Mouse (Mus musculus): ENCODE data around the gene Aadacl3. TPM values are rescaled to one million over a fixed set of nuclear protein-coding genes. Genes with fewer than 3 reads are reported as not detected.
A peak's percentile ranks its signal among the peaks of the same experiment; 100 is the strongest.

The Aadacl3 gene
- polyA plus RNA-seq, 2 experiments, result not detected

- Histone ChIP-seq H3K36me3 (replicated peaks; ENCODE audit: control insufficient read depth, insufficient read depth, low read depth) (no peaks in the 10 kb centered on the region), H3K27ac (no peak overlapping the region), H3K4me1 (replicated peaks; ENCODE audit: control insufficient read depth in 2 of 2, insufficient read depth in 2 of 2, low read length in 1 of 2) (no peaks in the 10 kb centered on the region), H3K4me3 (ENCODE audit: insufficient read depth in 1 of 2, low read depth in 2 of 2, low read length in 2 of 2) (no peak overlapping the region), H3K9ac (replicated peaks) (no peak overlapping the region), H3K27me3 (ENCODE audit: control insufficient read depth, insufficient read depth, low read length) (no peaks in the 10 kb centered on the region), H3K4me2 (ENCODE audit: low read depth) (no peak overlapping the region), H3K9me3 (ENCODE audit: control insufficient read depth, low read length) (no peaks in the 10 kb centered on the region)
- DNase-seq (ENCODE audit: low read depth in 3 of 3, low spot score in 3 of 3) (no peak), ATAC-seq (ENCODE audit: insufficient read depth) (no peak)
- 72% methylated on average over 5 of the region's 5 CpGs for WGBS (ENCODE audit: insufficient replicate concordance)
- TF ChIP-seq EP300 (IDR thresholded peaks at IDR 0.05; ENCODE audit: low read depth) (no peak), CTCF (IDR thresholded peaks at IDR 0.05; ENCODE audit: low read depth) (no peak)
These were observed 30.3 kb downstream of the Aadacl3 start for GRCm38 (mm10) chr4:144433216-144433615.

DNA sequence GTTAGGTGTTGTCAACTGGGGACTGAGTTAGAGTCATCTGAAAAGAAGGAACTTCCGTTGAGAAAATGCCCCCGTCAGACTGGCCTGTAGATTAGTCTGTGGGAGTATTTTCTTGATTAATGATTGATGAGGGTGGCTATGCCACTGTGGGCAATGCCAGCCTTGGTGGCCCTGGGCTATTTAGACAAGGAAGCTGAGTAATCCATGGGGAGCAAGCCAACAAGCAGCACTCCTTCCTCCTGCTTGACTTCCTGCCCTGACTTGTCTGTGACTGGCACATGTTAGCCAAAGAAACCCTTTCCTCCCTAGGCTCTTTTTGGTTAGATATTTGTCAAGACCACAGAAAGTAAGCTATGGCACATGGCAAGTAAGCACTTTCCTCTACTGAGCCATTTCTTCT is 32.8 kb downstream of the Aadacl3 start:
- Histone ChIP-seq H3K27me3 (ENCODE audit: control insufficient read depth, insufficient read depth, low read length) (no peaks in the 10 kb centered on the region), H3K9me3 (ENCODE audit: control insufficient read depth, low read length) (no peaks in the 10 kb centered on the region), H3K36me3 (replicated peaks; ENCODE audit: control insufficient read depth, insufficient read depth, low read depth) (no peaks in the 10 kb centered on the region), H3K4me2 (ENCODE audit: low read depth) (no peak overlapping the region), H3K4me1 (replicated peaks; ENCODE audit: control insufficient read depth in 2 of 2, insufficient read depth in 2 of 2, low read length in 1 of 2) (no peaks in the 10 kb centered on the region), H3K9ac (replicated peaks) (no peak overlapping the region), H3K4me3 (ENCODE audit: insufficient read depth in 1 of 2, low read depth in 2 of 2, low read length in 2 of 2) (no peak overlapping the region), H3K27ac (no peak overlapping the region)
- DNase-seq (ENCODE audit: low read depth in 3 of 3, low spot score in 3 of 3) (no peak), ATAC-seq (ENCODE audit: insufficient read depth) (no peak)
- 62% methylated on average over 2 of the region's 2 CpGs for WGBS (ENCODE audit: insufficient replicate concordance)
- TF ChIP-seq CTCF (IDR thresholded peaks at IDR 0.05; ENCODE audit: low read depth) (no peak), EP300 (IDR thresholded peaks at IDR 0.05; ENCODE audit: low read depth) (no peak)

DNA sequence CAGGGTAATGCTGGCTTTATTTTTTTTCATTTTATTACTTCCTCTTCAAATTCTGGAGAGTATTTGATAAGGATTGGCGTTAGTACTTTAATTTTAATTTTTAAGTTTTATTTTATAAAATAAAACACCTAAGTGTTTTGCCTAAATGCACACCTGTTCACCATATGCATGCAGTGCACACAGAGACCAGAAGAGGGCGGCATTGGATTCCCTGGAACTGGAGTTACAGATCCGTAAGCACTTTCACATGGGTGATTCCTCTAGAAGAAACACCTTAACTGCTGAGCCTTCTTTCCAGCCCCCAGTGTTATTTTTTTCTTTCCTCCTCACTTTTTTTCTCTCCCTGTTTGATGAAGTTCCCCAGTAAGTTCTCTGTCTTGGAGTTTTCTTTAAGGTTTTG is 34.7 kb downstream of the Aadacl3 start:
- H3K27ac ChIP-seq, result no peak overlapping the region
- 10% methylated on average over 3 of the region's 3 CpGs for WGBS (ENCODE audit: insufficient replicate concordance)
- no peak overlapping the region for H3K4me2 ChIP-seq (ENCODE audit: low read depth)
- DNase-seq (ENCODE audit: low read depth in 3 of 3, low spot score in 3 of 3), result peak in 2 of 3 experiments; percentile 4 to 22
- no peak overlapping the region for H3K4me3 ChIP-seq (ENCODE audit: insufficient read depth in 1 of 2, low read depth in 2 of 2, low read length in 2 of 2)
- H3K9me3 ChIP-seq (ENCODE audit: control insufficient read depth, low read length), result no peaks in the 10 kb centered on the region
- no peak for ATAC-seq (ENCODE audit: insufficient read depth)
- no peaks in the 10 kb centered on the region for H3K4me1 ChIP-seq (replicated peaks; ENCODE audit: control insufficient read depth in 2 of 2, insufficient read depth in 2 of 2, low read length in 1 of 2)
- H3K27me3 ChIP-seq (ENCODE audit: control insufficient read depth, insufficient read depth, low read length), result no peaks in the 10 kb centered on the region
- peak; percentile 21; the same call in 1 of the 2 replicates for TF ChIP-seq CTCF (IDR thresholded peaks at IDR 0.05; ENCODE audit: low read depth)
- TF ChIP-seq EP300 (IDR thresholded peaks at IDR 0.05; ENCODE audit: low read depth), result no peak
- H3K36me3 ChIP-seq (replicated peaks; ENCODE audit: control insufficient read depth, insufficient read depth, low read depth), result no peaks in the 10 kb centered on the region
- no peak overlapping the region for H3K9ac ChIP-seq (replicated peaks)

- Histone ChIP-seq H3K4me3 (ENCODE audit: insufficient read depth in 1 of 2, low read depth in 2 of 2, low read length in 2 of 2) (no peak overlapping the region), H3K27ac (no peak overlapping the region), H3K4me2 (ENCODE audit: low read depth) (no peak overlapping the region), H3K4me1 (replicated peaks; ENCODE audit: control insufficient read depth in 2 of 2, insufficient read depth in 2 of 2, low read length in 1 of 2) (no peaks in the 10 kb centered on the region), H3K9me3 (ENCODE audit: control insufficient read depth, low read length) (no peaks in the 10 kb centered on the region), H3K9ac (replicated peaks) (no peak overlapping the region), H3K36me3 (replicated peaks; ENCODE audit: control insufficient read depth, insufficient read depth, low read depth) (no peaks in the 10 kb centered on the region), H3K27me3 (ENCODE audit: control insufficient read depth, insufficient read depth, low read length) (no peaks in the 10 kb centered on the region)
- no peak for TF ChIP-seq EP300 (IDR thresholded peaks at IDR 0.05; ENCODE audit: low read depth)
- TF ChIP-seq CTCF (IDR thresholded peaks at IDR 0.05; ENCODE audit: low read depth), result no peak
- ATAC-seq (ENCODE audit: insufficient read depth) (no peak), DNase-seq (ENCODE audit: low read depth in 3 of 3, low spot score in 3 of 3) (no peak)
- WGBS (ENCODE audit: insufficient replicate concordance), result 37% methylated on average over 5 of the region's 5 CpGs
These were observed 39.0 kb downstream of the Aadacl3 start for GRCm38 (mm10) chr4:144424590-144424989.

- no peak overlapping the region for H3K9ac ChIP-seq (replicated peaks)
- no peak overlapping the region for H3K27ac ChIP-seq
- no peak overlapping the region for H3K4me3 ChIP-seq (ENCODE audit: insufficient read depth in 1 of 2, low read depth in 2 of 2, low read length in 2 of 2)
- H3K9me3 ChIP-seq (ENCODE audit: control insufficient read depth, low read length), result no peaks in the 10 kb centered on the region
- no peak overlapping the region for H3K4me2 ChIP-seq (ENCODE audit: low read depth)
- H3K27me3 ChIP-seq (ENCODE audit: control insufficient read depth, insufficient read depth, low read length), result no peaks in the 10 kb centered on the region
- DNase-seq (ENCODE audit: low read depth in 3 of 3, low spot score in 3 of 3) (no peak), ATAC-seq (ENCODE audit: insufficient read depth) (no peak)
- no peaks in the 10 kb centered on the region for H3K36me3 ChIP-seq (replicated peaks; ENCODE audit: control insufficient read depth, insufficient read depth, low read depth)
- no peaks in the 10 kb centered on the region for H3K4me1 ChIP-seq (replicated peaks; ENCODE audit: control insufficient read depth in 2 of 2, insufficient read depth in 2 of 2, low read length in 1 of 2)
- TF ChIP-seq CTCF (IDR thresholded peaks at IDR 0.05; ENCODE audit: low read depth) (peak; percentile 50), EP300 (IDR thresholded peaks at IDR 0.05; ENCODE audit: low read depth) (no peak)
These were observed 42.9 kb downstream of the Aadacl3 start for GRCm38 (mm10) chr4:144420644-144421043.
